Mouse (Mus musculus) ES-Bruce4 (cell line): Measurements from ENCODE around the gene Olfr876.

Source experiments
- CTCF ChIP-seq: IDR thresholded peaks from one replicate; pipeline ENCODE4 v1.8.1; 2011; ENCODE audit warnings: low read depth, low read length
- EP300 ChIP-seq: IDR thresholded peaks from 2 replicates; pipeline ENCODE4 v1.6.1; 2011; ENCODE audit warnings: low read depth, low read length; ENCODE audit not compliant: insufficient read depth
- POLR2A ChIP-seq: IDR thresholded peaks from one replicate; pipeline ENCODE4 v1.8.1; 2011; ENCODE audit warnings: low read length; ENCODE audit not compliant: insufficient read depth

- no peak for TF ChIP-seq CTCF
- TF ChIP-seq POLR2A = no peak
- no peak for TF ChIP-seq EP300
These were observed 6.1 kb downstream of the Olfr876 start for GRCm38 (mm10) chr9:37808976-37809375.
